Mouse (Mus musculus) A20 (cell line): Measurements from ENCODE around the gene Plet1.

Experiments
- DNase-seq: peaks from one replicate; pipeline ENCODE4 v3.0.0-alpha.2; 2011; ENCODE audit warnings: low read depth, low spot score

The Plet1 gene

GRCm38 (mm10) chr9:50494311-50494710 lies at the start of gene Plet1:
Plet1 (plus strand) TSS chr9:50494525.
- no peak for DNase-seq

DNA sequence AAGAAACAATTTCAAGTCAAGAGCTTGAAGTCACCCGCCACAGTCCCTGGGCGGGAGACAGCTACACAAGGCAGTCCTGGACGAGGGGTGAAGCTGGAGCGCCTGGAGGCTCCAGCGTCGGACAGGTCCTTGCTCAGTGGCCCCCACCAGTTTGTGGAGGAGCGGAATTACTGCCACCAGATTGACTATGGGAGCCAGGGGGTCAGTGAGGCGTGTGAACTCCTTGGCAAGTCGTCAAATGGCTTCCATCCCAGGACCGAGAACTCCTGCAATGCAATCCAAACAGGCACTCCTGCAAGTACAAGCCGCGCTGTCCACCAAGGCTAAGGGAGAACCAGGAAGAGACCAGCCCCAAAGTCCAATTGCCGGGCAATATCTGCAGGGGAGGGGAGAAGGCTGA lies 45.3 kb upstream of the Plet1 start:
- no peak for DNase-seq

- DNase-seq, result no peak
These were observed 42.7 kb upstream of the Plet1 start for GRCm38 (mm10) chr9:50451456-50452218.

DNA sequence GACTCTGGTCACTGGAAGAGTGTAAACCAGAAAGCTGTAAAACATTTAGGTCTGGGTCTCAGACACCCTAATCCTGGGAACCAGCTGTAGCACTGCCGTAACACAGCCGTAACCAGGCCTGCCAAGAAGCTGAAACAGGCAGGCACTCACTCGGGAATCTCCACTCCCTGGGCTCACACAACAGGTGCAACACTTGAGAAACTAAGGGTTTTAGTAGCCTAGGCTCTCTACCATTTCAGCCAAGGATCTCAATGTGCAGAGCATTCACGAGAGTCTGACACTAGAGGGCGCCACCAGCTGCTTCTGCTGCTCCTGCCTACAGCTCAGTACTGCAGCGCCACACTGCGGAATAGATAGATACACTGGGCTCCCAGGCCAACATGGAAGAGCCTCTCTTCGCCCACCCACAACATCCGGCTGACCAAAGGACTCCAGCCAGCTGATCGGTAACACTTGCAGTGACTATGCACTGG lies 42.0 kb upstream of the Plet1 start:
- peak; percentile 86 for DNase-seq

- DNase-seq, result no peak
These were observed 36.7 kb upstream of the Plet1 start for GRCm38 (mm10) chr9:50457596-50457995.

GRCm38 (mm10) chr9:50459537-50459936 lies 34.8 kb upstream of the Plet1 start:
- DNase-seq, result peak; percentile 55

GRCm38 (mm10) chr9:50462494-50463204 lies 31.7 kb upstream of the Plet1 start:
- peak; percentile 88 for DNase-seq

DNA sequence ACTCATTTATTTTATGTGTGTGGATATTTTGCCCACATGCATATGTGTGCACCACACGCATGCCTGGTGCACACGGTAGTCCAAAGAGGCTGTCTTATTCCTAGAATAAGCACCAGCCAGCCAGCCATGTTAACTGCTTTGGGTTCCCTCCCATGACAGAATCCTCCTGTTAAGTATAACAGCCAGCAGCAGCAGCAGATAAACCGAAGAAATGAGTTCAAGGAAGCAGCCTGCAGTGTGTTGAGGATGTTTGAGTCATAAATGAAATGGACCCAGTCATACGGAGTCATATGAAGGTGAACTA lies 31.2 kb upstream of the Plet1 start:
- DNase-seq, result no peak

GRCm38 (mm10) chr9:50470377-50471100 lies 23.8 kb upstream of the Plet1 start:
- DNase-seq, result no peak

- DNase-seq, result peak; percentile 41
These were observed 23.0 kb upstream of the Plet1 start for GRCm38 (mm10) chr9:50471181-50471901.

- DNase-seq, result no peak
These were observed 19.0 kb upstream of the Plet1 start for GRCm38 (mm10) chr9:50475318-50475717.

- no peak for DNase-seq
These were observed 18.6 kb upstream of the Plet1 start for GRCm38 (mm10) chr9:50475745-50476144.

GRCm38 (mm10) chr9:50476651-50477050 lies 17.7 kb upstream of the Plet1 start:
- no peak for DNase-seq

GRCm38 (mm10) chr9:50477270-50477669 lies 17.1 kb upstream of the Plet1 start:
- DNase-seq, result no peak

GRCm38 (mm10) chr9:50478826-50479225 lies 15.5 kb upstream of the Plet1 start:
- DNase-seq, result no peak

- no peak for DNase-seq
These were observed 14.8 kb upstream of the Plet1 start for GRCm38 (mm10) chr9:50479476-50479875.

- DNase-seq, result no peak
These were observed 11.6 kb upstream of the Plet1 start for GRCm38 (mm10) chr9:50482743-50483142.

GRCm38 (mm10) chr9:50485521-50485920 lies 8.8 kb upstream of the Plet1 start:
- no peak for DNase-seq

DNA sequence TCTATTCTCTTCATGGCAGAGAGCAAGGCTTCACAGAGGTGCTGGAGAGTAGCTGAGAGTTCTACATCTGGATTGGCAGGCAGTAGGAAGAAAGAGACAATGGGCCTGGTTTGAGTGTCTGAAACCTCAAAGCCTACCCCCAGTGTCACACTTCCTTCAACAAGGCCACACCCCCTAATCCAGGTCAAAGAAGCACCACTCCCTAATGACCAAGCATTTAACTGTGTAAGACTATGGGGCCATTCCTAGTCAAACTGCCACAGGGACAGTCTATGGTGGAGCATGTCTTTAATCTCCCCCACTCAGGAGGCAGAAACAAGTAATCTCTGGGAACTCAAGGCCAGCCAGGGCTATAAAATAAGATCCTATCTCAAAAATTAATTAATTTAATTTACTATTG lies 3.5 kb upstream of the Plet1 start:
- no peak for DNase-seq

DNA sequence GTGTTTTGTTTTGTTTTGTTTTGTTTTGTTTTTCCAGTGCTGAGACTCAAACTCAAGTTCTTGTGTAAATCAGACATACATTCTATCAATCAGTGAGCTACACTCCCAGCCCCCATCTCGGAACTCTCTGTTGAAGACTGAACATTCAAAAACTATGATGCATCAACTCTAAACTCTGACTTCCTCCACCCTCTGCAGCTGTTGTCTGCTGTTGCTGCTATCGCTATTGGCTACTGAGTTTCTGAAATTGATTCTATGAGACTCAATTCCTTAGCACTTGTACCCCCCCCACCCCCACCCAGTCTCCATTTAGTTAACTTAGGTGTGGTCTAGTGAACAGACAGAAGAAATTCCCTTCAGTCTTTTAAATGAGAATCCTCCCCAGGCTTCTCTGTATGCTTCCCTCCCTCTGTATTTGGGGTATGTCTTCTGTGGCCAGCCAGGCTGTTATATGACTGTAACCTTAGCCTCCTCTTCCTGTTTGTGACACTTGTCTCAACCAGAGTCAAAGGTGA lies 2.7 kb upstream of the Plet1 start:
- peak; percentile 61 for DNase-seq

- no peak for DNase-seq
These were observed 548 bp upstream of the Plet1 start for GRCm38 (mm10) chr9:50493777-50494176.
